Mouse (Mus musculus): Measurements from ENCODE around the gene Mrpl24. TPM values are rescaled to one million over a fixed set of nuclear protein-coding genes. Genes with fewer than 3 reads are reported as not detected.
"Not testable (repeated sequence)": the region's sequence is repeated elsewhere in the genome, so short reads cannot be mapped to it uniquely, and the experiment has no call there.

Mrpl24 gene
- polyA plus RNA-seq, 1 experiment, result 0.97 TPM

- Histone ChIP-seq H3K9me3 (ENCODE audit: control insufficient read depth, low read length) (peaks cover under 1% of the 10 kb centered on the region; the same call in 1 of the 2 replicates), H3K4me3 (replicated peaks) (no peak overlapping the region), H3K36me3 (ENCODE audit: control insufficient read depth) (no peaks in the 10 kb centered on the region), H3K27me3 (ENCODE audit: control insufficient read depth) (no peaks in the 10 kb centered on the region), H3K4me1 (ENCODE audit: control insufficient read depth) (peaks cover 20% of the 10 kb centered on the region)
- TF ChIP-seq TAL1 (IDR thresholded peaks at IDR 0.05; ENCODE audit: low read length), result no peak
Observed at GRCm38 (mm10) chr3:87893367-87893905, 25.9 kb upstream of the Mrpl24 start.

- TF ChIP-seq GATA1 (IDR thresholded peaks at IDR 0.05; ENCODE audit: low read length) (no peak), TAL1 (IDR thresholded peaks at IDR 0.05; ENCODE audit: low read length) (no peak)
- Histone ChIP-seq H3K9me3 (ENCODE audit: control insufficient read depth, low read length) (no peaks in the 10 kb centered on the region), H3K4me1 (ENCODE audit: control insufficient read depth) (peaks cover 51% of the 10 kb centered on the region), H3K27me3 (ENCODE audit: control insufficient read depth) (no peaks in the 10 kb centered on the region), H3K36me3 (ENCODE audit: control insufficient read depth) (peaks cover 3% of the 10 kb centered on the region; the same call in 1 of the 2 replicates), H3K4me3 (replicated peaks) (no peak overlapping the region)
Observed at GRCm38 (mm10) chr3:87899266-87899665, 20.0 kb upstream of the Mrpl24 start.

- Histone ChIP-seq H3K9me3 (ENCODE audit: control insufficient read depth, low read length) (no peaks in the 10 kb centered on the region), H3K36me3 (ENCODE audit: control insufficient read depth) (peaks cover 3% of the 10 kb centered on the region; the same call in 1 of the 2 replicates), H3K4me1 (ENCODE audit: control insufficient read depth) (peaks cover 53% of the 10 kb centered on the region), H3K4me3 (replicated peaks) (no peak overlapping the region), H3K27me3 (ENCODE audit: control insufficient read depth) (no peaks in the 10 kb centered on the region)
- TF ChIP-seq TAL1 (IDR thresholded peaks at IDR 0.05; ENCODE audit: low read length), result no peak
- TF ChIP-seq GATA1 (IDR thresholded peaks at IDR 0.05; ENCODE audit: low read length), result no peak
Observed at GRCm38 (mm10) chr3:87899776-87900175, 19.5 kb upstream of the Mrpl24 start.

GRCm38 (mm10) chr3:87901036-87901624, 18.2 kb upstream of the Mrpl24 start:
- H3K4me3 ChIP-seq (replicated peaks), result peak overlapping the region; percentile 55
- no peaks in the 10 kb centered on the region for H3K9me3 ChIP-seq (ENCODE audit: control insufficient read depth, low read length)
- H3K36me3 ChIP-seq (ENCODE audit: control insufficient read depth), result peaks cover 3% of the 10 kb centered on the region; the same call in 1 of the 2 replicates
- TF ChIP-seq TAL1 (IDR thresholded peaks at IDR 0.05; ENCODE audit: low read length), result peak; percentile 88
- peak; percentile 90 for TF ChIP-seq GATA1 (IDR thresholded peaks at IDR 0.05; ENCODE audit: low read length)
- H3K27me3 ChIP-seq (ENCODE audit: control insufficient read depth), result no peaks in the 10 kb centered on the region
- H3K4me1 ChIP-seq (ENCODE audit: control insufficient read depth), result peaks cover 62% of the 10 kb centered on the region

- H3K4me1 ChIP-seq (ENCODE audit: control insufficient read depth), result peaks cover 63% of the 10 kb centered on the region
- H3K27me3 ChIP-seq (ENCODE audit: control insufficient read depth); H3K4me3 ChIP-seq (replicated peaks); H3K36me3 ChIP-seq (ENCODE audit: control insufficient read depth); H3K9me3 ChIP-seq (ENCODE audit: control insufficient read depth, low read length): not testable (repeated sequence)
Observed at GRCm38 (mm10) chr3:87901959-87902358, 17.3 kb upstream of the Mrpl24 start.

GRCm38 (mm10) chr3:87903821-87904220, 15.5 kb upstream of the Mrpl24 start:
- Histone ChIP-seq H3K27me3 (ENCODE audit: control insufficient read depth) (no peaks in the 10 kb centered on the region), H3K4me3 (replicated peaks) (no peak overlapping the region), H3K9me3 (ENCODE audit: control insufficient read depth, low read length) (no peaks in the 10 kb centered on the region), H3K4me1 (ENCODE audit: control insufficient read depth) (peaks cover 76% of the 10 kb centered on the region), H3K36me3 (ENCODE audit: control insufficient read depth) (peaks cover 15% of the 10 kb centered on the region)
- TF ChIP-seq TAL1 (IDR thresholded peaks at IDR 0.05; ENCODE audit: low read length) (no peak), GATA1 (IDR thresholded peaks at IDR 0.05; ENCODE audit: low read length) (no peak)

- TF ChIP-seq GATA1 (IDR thresholded peaks at IDR 0.05; ENCODE audit: low read length) (no peak), TAL1 (IDR thresholded peaks at IDR 0.05; ENCODE audit: low read length) (no peak)
- peaks cover 78% of the 10 kb centered on the region for H3K4me1 ChIP-seq (ENCODE audit: control insufficient read depth)
Observed at GRCm38 (mm10) chr3:87905880-87906485, 13.3 kb upstream of the Mrpl24 start, which contains the start of gene Hdgf. Hdgf (plus strand) TSS chr3:87906321.

GRCm38 (mm10) chr3:87906601-87906980, 12.7 kb upstream of the Mrpl24 start:
- H3K9me3 ChIP-seq (ENCODE audit: control insufficient read depth, low read length), result no peaks in the 10 kb centered on the region
- TF ChIP-seq GATA1 (IDR thresholded peaks at IDR 0.05; ENCODE audit: low read length), result no peak
- TF ChIP-seq TAL1 (IDR thresholded peaks at IDR 0.05; ENCODE audit: low read length), result no peak
- H3K4me3 ChIP-seq (replicated peaks), result peak overlapping the region; percentile 100
- H3K27me3 ChIP-seq (ENCODE audit: control insufficient read depth), result no peaks in the 10 kb centered on the region
- H3K36me3 ChIP-seq (ENCODE audit: control insufficient read depth), result peaks cover 37% of the 10 kb centered on the region
- peaks cover 78% of the 10 kb centered on the region for H3K4me1 ChIP-seq (ENCODE audit: control insufficient read depth)

More at GRCm38 (mm10) chr3:87905880-87906485, 13.3 kb upstream of the Mrpl24 start, which contains the start of gene Hdgf:
- no peaks in the 10 kb centered on the region for H3K9me3 ChIP-seq (ENCODE audit: control insufficient read depth, low read length)
- H3K36me3 ChIP-seq (ENCODE audit: control insufficient read depth), result peaks cover 31% of the 10 kb centered on the region
- H3K27me3 ChIP-seq (ENCODE audit: control insufficient read depth), result no peaks in the 10 kb centered on the region
- peak within 1 kb of the TSS; percentile 100 for H3K4me3 ChIP-seq (replicated peaks)

GRCm38 (mm10) chr3:87906981-87907857, 12.1 kb upstream of the Mrpl24 start:
- Histone ChIP-seq H3K4me3 (replicated peaks) (peak overlapping the region; percentile 100), H3K27me3 (ENCODE audit: control insufficient read depth) (no peaks in the 10 kb centered on the region), H3K9me3 (ENCODE audit: control insufficient read depth, low read length) (no peaks in the 10 kb centered on the region), H3K36me3 (ENCODE audit: control insufficient read depth) (peaks cover 43% of the 10 kb centered on the region), H3K4me1 (ENCODE audit: control insufficient read depth) (peaks cover 78% of the 10 kb centered on the region)
- TF ChIP-seq GATA1 (IDR thresholded peaks at IDR 0.05; ENCODE audit: low read length) (no peak), TAL1 (IDR thresholded peaks at IDR 0.05; ENCODE audit: low read length) (no peak)
